ENCODE assay signal across 19 mouse cellular contexts in the genomic region with DNA sequence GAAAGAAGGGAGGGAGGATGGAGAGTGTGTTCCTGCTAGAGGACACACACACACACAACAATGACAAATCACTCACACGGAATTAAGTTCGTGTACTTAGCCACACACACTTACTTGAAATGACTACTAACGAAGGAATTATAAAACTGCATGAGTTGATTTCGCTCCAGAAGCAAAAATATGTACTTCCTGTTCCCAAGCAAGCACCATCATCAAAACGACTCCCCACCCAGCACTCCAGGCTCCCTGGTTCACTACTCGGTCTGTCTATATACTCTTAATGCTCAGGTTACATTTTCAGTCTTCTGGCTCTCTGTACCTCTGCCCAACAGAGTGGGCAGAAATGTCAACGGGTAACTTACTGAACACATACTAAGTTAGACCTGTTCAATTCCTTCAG.
"Had no signal": no experiment of that assay in that cellular context is flagged by ENCODE, and none has a peak within 500 bp of the region (broad histone marks: within the 10 kb centered on the region; RNA-seq: fewer than 3 reads in every experiment).

No protein-coding gene starts in this region.

- DNase-seq: kidney, adult 11 months; kidney, adult 9 months; kidney, postnatal 25 days; layer of hippocampus, adult 9-11 months; liver; liver, embryonic 13.5 days; lung, embryonic 14.5 days; lung, postnatal 14 days; lung, postnatal 4 days; midbrain, embryonic 14.5 days; right cerebral cortex, postnatal 14 days; right cerebral cortex, postnatal 4 days; spleen, adult 18-20 months; thymus, postnatal 25 days had no signal

- H3K27me3 ChIP-seq: limb, embryonic 13.5 days; liver, embryonic 13.5 days; stomach, embryonic 15.5 days had no signal

- H3K9ac ChIP-seq: limb, embryonic 13.5 days; liver, embryonic 13.5 days; lung, embryonic 14.5 days; stomach, embryonic 15.5 days had no signal

- H3K4me1 ChIP-seq: limb, embryonic 10.5 days; stomach, embryonic 15.5 days had no signal

- H3K9me3 ChIP-seq: limb, embryonic 10.5 days; limb, embryonic 13.5 days; liver, embryonic 13.5 days; stomach, embryonic 15.5 days had no signal

- H3K27ac ChIP-seq: layer of hippocampus, adult 2 months; limb, embryonic 10.5 days; limb, embryonic 13.5 days; liver, embryonic 13.5 days; stomach, embryonic 15.5 days had no signal

- H3K4me3 ChIP-seq: layer of hippocampus, adult 2 months; limb, embryonic 10.5 days; limb, embryonic 13.5 days; liver, embryonic 13.5 days; stomach, embryonic 15.5 days had no signal

- H3K4me2 ChIP-seq: limb, embryonic 13.5 days; liver, embryonic 13.5 days; lung, embryonic 14.5 days; midbrain, embryonic 11.5 days; stomach, embryonic 15.5 days had no signal
